Mouse (Mus musculus) forebrain, postnatal 0 days (tissue): ENCODE measurements around the gene Tns3. TPM values are rescaled to one million over a fixed set of nuclear protein-coding genes. Genes with fewer than 3 reads are reported as not detected.

Source experiments
- ATAC-seq: fragments of 200-750 bp; cut with Nextera tagmentation; 2 replicates; pipeline ENCODE4 v1.8.0; 2017; ENCODE audit warnings: mild to moderate bottlenecking, moderate library complexity
- DNase-seq: peaks from one replicate; pipeline ENCODE4 v3.0.0-alpha.2; 2015
- H3K27ac ChIP-seq: fragments of 300-500 bp; sonication (generic); 2 replicates; pipeline ENCODE4 v1.5.1; 2014; ENCODE audit warnings: low read depth, mild to moderate bottlenecking, antibody characterized with exemption, low read length, moderate library complexity, mixed read lengths
- H3K27me3 ChIP-seq: fragments of 300-500 bp; sonication (generic); 2 replicates; pipeline ENCODE4 v1.6.1; 2014; ENCODE audit warnings: mild to moderate bottlenecking, low read length, mixed read lengths; ENCODE audit not compliant: insufficient read depth
- H3K36me3 ChIP-seq: fragments of 300-500 bp; sonication (generic); 2 replicates; pipeline ENCODE4 v1.6.1; 2014; ENCODE audit warnings: mild to moderate bottlenecking, moderate library complexity; ENCODE audit not compliant: insufficient read depth
- H3K4me1 ChIP-seq: fragments of 300-500 bp; sonication (generic); 2 replicates; pipeline ENCODE4 v1.6.1; 2014; ENCODE audit warnings: antibody characterized with exemption; ENCODE audit not compliant: insufficient read depth
- H3K4me2 ChIP-seq: fragments of 300-500 bp; sonication (generic); 2 replicates; pipeline ENCODE4 v1.6.1; 2014; ENCODE audit warnings: low read depth, mild to moderate bottlenecking, moderate library complexity
- H3K4me3 ChIP-seq: fragments of 300-500 bp; sonication (generic); 2 replicates; pipeline ENCODE4 v1.5.1; 2014; ENCODE audit warnings: low read depth, low read length, mixed read lengths
- H3K9ac ChIP-seq: fragments of 300-500 bp; sonication (generic); 2 replicates; pipeline ENCODE4 v1.6.1; 2014; ENCODE audit warnings: mild to moderate bottlenecking
- H3K9me3 ChIP-seq: fragments of 300-500 bp; sonication (generic); 2 replicates; pipeline ENCODE4 v1.6.1; 2016; ENCODE audit warnings: low read length
- CTCF ChIP-seq: sonication (generic); IDR thresholded peaks from 2 replicates; pipeline ENCODE4 v1.5.1; 2016; ENCODE audit warnings: antibody characterized with exemption, control low read depth, low read depth
- WGBS: fragments of 180-500 bp; shearing (Covaris S2); extraction: QIAGEN DNeasy Blood & Tissue Kit; methylation state at CpG from one replicate; pipeline ENCODE4 v1.1.7; 2014; 5-methylcytosine and 5-hydroxymethylcytosine counted together
- polyA plus RNA-seq: library from polyadenylated mRNA; unstranded; fragments of >200 nt; fragmentation: Nextera tagmentation; extraction: Ambion mirVana; gene quantifications from 2 replicates; pipeline ENCODE4 v1.2.1, GENCODE M21; 2015
- total RNA-seq: library from RNA; depleted of rRNA; stranded (reverse); fragments of >200 nt; gene quantifications from 2 replicates; pipeline ENCODE4 v1.2.3, GENCODE M21; 2014

Tns3 gene
- total and polyA plus RNA-seq, 2 experiments from 2014 or later: 6.2 to 26.5 TPM

DNA sequence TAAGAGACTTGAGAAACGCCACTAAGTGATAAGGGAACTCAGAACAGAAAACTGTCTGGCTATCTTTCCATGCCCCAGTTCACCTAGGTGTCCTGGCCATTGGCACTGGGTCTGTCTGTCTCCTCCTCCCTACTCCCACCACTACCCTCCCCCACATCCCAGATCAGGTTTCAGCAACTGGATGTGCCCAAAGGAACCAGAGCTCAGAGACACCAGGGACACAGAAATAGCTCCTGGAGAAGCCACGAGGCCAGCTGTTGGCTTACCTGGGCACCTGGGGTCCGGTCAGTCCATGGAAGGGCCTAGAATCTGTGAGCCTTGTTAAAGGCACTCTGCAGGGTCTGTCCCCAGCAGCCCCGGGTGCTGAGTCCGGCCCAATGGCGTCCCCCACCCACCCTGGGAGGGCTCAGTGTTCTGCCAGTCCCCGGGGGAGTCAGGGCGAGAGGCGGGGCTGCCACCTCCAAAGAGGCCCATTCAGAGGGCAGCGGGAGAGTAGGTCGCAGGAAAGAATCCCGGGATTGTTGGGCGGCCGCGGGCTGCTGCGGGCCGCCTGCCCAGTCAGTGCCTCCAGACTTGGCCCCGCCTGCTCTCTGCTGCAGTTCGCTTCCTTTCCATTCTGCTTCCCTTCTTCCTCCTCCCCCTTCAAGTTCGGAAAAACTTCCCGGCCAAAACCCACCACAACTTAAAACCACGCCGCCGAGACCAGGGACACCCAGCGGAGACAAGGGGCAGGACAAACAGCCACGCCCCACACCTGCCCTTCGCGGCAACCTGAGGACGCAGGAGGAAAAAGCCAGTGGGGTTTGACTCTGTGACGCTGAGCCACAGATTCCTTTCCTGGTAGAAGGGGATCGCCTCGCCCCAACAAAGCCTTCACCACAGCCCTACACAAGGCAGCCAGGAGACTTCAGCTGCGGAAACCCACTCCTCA, 195.9 kb downstream of the Tns3 start:
- WGBS: 3% methylated on average over 33 of the region's 33 CpGs
- Histone ChIP-seq H3K9ac (peak overlapping the region; percentile 56), H3K27ac (peak overlapping the region; percentile 54), H3K9me3 (no peaks in the 10 kb centered on the region), H3K4me3 (peak overlapping the region; percentile 40), H3K27me3 (no peaks in the 10 kb centered on the region), H3K4me2 (peak overlapping the region; percentile 93), H3K36me3 (no peaks in the 10 kb centered on the region), H3K4me1 (peaks cover 12% of the 10 kb centered on the region)
- 0 out of 2 replicates have a peak, but pooled peaks have one; percentile 21 for TF ChIP-seq CTCF
- DNase-seq: peak; percentile 71
- ATAC-seq: peak; percentile 91

DNA sequence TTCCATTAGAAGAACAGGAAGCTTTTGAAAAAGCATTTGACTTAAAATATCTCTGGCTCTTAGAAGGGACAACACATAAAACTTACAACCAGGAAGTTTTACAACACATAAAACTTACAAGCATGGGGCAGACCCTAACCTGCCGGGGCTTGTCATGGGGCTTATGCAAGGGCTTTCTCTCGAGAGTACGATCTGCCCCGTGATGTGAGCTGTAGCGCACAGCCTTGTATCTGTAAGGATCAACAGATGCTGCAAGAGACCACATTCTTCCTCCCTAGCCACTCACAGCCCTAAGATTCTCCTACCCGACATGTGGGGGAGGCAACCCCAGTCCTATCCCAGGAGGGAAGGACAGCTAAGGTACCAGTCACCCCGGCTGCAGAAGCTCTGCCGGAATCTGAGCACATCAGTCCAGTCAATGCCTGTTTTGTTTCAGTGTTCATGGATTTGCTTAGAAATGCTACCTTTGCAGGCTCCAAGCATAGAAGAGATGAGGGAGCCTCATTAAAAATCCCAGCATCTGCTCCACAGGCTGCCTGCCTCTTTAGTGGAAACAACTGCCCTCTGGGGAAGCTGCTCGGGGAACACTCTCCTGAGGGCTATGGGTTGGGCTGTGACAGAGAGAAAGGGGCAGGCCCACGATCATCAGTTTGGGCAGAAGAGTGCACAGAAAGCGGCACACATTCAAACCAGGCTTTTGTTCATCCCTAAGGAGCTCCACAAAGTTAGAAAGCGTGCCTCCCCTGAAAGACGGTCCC, 196.8 kb downstream of the Tns3 start:
- no peaks in the 10 kb centered on the region for H3K36me3 ChIP-seq
- ATAC-seq (peak; percentile 47), DNase-seq (no peak)
- peak overlapping the region; percentile 93 for H3K4me2 ChIP-seq
- 11% methylated on average over 13 of the region's 13 CpGs for WGBS
- H3K4me1 ChIP-seq: peaks cover 12% of the 10 kb centered on the region
- H3K27ac ChIP-seq: peak overlapping the region; percentile 54
- H3K9ac ChIP-seq: peak overlapping the region; percentile 56
- H3K9me3 ChIP-seq: no peaks in the 10 kb centered on the region
- no peak for TF ChIP-seq CTCF
- no peaks in the 10 kb centered on the region for H3K27me3 ChIP-seq
- H3K4me3 ChIP-seq: peak overlapping the region; percentile 40

DNA sequence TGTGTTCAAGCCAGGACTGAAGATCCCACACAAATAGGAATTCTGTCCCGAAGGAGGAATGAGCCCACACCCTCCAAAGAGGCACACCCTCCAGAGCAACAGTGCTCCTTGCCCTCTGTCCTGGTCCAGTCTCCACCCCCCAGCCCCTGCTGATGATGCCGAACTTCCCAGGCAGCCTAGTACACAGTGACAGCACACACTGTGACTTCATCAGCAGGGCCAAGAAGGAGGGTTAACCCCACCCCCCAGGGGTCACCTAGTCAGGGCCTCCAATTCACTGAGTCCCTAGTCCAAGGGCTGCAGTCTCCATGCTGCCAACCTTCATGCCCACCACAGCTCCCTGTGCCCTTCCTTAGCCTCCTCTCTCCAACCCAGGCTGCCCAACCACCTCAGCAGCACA, 200.5 kb downstream of the Tns3 start:
- no peak for ATAC-seq
- WGBS: 80% methylated on average over 2 of the region's 2 CpGs

DNA sequence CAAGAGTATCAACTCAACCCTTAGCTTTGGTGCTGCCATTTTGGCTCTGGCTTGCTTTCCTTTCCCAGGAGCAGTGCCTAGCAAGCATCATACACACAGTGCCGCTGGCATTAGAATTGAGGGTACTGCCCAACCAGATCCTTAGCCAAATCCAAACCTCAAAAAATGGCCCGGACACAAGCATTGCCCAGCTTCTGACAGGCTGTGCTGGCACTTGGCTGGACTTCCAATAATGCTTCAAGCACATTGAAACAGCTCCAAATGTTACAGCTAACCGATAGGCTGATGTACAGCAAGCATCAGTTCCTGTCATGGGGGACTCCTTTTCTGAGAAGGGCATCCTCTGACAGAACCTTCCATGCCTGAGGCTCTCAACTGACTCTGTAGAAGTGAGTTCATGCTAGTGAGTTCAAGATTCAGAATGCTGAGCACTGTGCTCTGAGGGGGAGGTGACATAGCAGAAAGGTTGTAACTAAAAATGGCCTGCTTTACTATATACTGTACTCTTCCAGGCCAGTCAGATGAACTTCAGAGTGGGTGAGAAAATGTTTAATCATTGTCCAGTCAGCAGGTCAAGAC, 201.4 kb downstream of the Tns3 start:
- DNase-seq (no peak), ATAC-seq (no peak)
- Histone ChIP-seq H3K27me3 (no peaks in the 10 kb centered on the region), H3K36me3 (no peaks in the 10 kb centered on the region), H3K4me2 (no peak overlapping the region), H3K9ac (no peak overlapping the region), H3K4me1 (peaks cover 15% of the 10 kb centered on the region), H3K27ac (no peak overlapping the region), H3K4me3 (no peak overlapping the region), H3K9me3 (no peaks in the 10 kb centered on the region)
- WGBS: 56% methylated on average over 3 of the region's 3 CpGs
- no peak for TF ChIP-seq CTCF

More for the DNA sequence above, 200.5 kb downstream of the Tns3 start:
- Histone ChIP-seq H3K36me3 (no peaks in the 10 kb centered on the region), H3K27me3 (no peaks in the 10 kb centered on the region), H3K9me3 (no peaks in the 10 kb centered on the region), H3K27ac (no peak overlapping the region), H3K4me2 (no peak overlapping the region), H3K4me1 (peaks cover 12% of the 10 kb centered on the region), H3K9ac (no peak overlapping the region), H3K4me3 (no peak overlapping the region)
- DNase-seq: no peak
- TF ChIP-seq CTCF: no peak

DNA sequence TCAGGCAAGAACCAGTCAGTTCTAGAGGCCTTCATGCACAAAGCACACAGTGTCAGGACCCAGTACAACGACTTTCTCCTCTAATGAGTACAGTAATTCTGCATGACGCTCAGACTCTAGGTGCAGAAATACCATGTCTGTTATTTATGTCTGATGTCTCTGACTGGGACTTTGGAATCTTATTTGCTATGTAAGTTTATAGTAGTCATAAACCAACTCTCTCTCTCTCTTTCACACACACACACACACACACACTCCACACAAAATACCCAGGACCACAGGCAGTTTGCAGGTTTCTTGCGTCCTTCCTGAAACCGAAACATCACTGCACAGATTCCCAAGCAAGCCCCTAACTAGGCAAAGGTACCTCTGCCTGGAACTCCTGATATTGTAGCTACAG, 203.5 kb downstream of the Tns3 start:
- Histone ChIP-seq H3K9me3 (no peaks in the 10 kb centered on the region), H3K9ac (no peak overlapping the region), H3K4me1 (peaks cover 7% of the 10 kb centered on the region; the same call in 1 of the 2 replicates), H3K4me3 (no peak overlapping the region), H3K27ac (no peak overlapping the region), H3K36me3 (no peaks in the 10 kb centered on the region), H3K4me2 (no peak overlapping the region), H3K27me3 (no peaks in the 10 kb centered on the region)
- 76% methylated on average over 4 of the region's 4 CpGs for WGBS
- DNase-seq: no peak
- no peak for ATAC-seq
- no peak for TF ChIP-seq CTCF

DNA sequence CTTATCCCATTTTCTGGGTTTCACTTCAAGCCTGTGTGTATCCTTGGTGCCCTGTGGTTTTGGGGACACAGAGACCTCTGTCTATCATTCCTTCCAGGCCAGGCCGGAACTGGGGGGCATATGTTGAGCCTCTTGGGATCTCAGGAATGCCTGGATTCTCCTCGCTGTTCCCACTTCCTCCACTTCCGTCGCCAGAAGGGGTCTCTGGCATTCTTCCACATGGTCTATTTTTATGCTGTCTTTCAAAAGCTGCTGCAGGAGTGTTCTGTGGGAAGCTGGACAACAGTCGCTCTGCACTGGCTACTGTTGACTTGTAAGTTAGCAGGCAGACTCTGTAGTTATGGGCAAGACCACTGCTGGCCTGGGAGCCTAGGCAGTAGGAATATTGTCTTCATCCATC, 206.4 kb downstream of the Tns3 start:
- H3K4me1 ChIP-seq: peaks cover 7% of the 10 kb centered on the region; the same call in 1 of the 2 replicates
- no peaks in the 10 kb centered on the region for H3K9me3 ChIP-seq
- H3K4me2 ChIP-seq: no peak overlapping the region
- ATAC-seq (peak; percentile 50), DNase-seq (peak; percentile 68)
- no peak overlapping the region for H3K4me3 ChIP-seq
- H3K36me3 ChIP-seq: no peaks in the 10 kb centered on the region
- H3K27me3 ChIP-seq: no peaks in the 10 kb centered on the region
- H3K9ac ChIP-seq: no peak overlapping the region
- TF ChIP-seq CTCF: 0 out of 2 replicates have a peak, but pooled peaks have one; percentile 5
- H3K27ac ChIP-seq: peak overlapping the region; percentile 59; the same call in 1 of the 2 replicates
- WGBS: 15% methylated on average over 5 of the region's 5 CpGs
